ENCODE assay signal across 8 mouse cellular contexts in the genomic region with DNA sequence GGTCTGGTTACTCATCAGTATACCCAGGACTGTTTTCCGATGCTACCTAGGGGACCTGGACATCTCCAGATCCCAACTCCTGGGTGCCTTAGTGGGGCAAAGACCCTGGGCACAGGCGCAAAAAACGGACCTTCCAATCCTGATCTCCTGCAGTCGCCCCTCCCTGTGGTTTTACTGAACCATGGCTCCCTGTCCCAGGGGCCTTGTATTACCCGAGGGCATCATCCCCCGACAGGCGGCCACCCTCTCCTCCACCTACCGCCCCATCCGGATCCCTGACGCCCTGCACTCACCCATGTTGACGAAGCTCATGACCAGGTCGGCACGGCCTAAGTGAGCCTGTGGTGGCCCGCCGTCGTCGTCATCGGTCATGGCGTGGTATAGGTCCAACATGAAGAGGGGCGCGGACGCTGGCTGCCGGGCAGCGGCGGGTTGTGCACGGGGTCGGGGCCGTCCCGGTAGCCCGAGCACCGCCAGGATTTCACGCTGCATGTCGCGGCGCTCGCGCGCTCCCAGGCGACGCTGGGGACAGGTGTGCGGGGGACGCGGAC. TPM values are rescaled to one million over a fixed set of nuclear protein-coding genes. Genes with fewer than 3 reads are reported as not detected.
DNase-seq lines count a peak whose midpoint lies in the region; TF ChIP-seq lines count a peak whose summit lies in the region.

No protein-coding gene starts in this region.

- peaks cover 20% of the 10 kb centered on the region for H3K4me1 ChIP-seq in heart, embryonic 10.5 days
- H3K4me1 ChIP-seq in MEL (ENCODE audit: control insufficient read depth in 1 of 2, insufficient read depth in 2 of 2, low read length in 2 of 2): no peaks in the 10 kb centered on the region
- H3K4me1 ChIP-seq in hindbrain, embryonic 10.5 days (replicated peaks): peaks cover 17% of the 10 kb centered on the region

- no peak for TF ChIP-seq POLR2A in MEL (IDR thresholded peaks at IDR 0.05; ENCODE audit: control insufficient read depth in 1 of 2, insufficient read depth in 1 of 2, low read depth in 1 of 2, low read length in 2 of 2, poor library complexity in 1 of 2)

- no peak for DNase-seq in heart, embryonic 10.5 days (ENCODE audit: low spot score)
- no peak for DNase-seq in heart, adult 9 months (ENCODE audit: low spot score in 2 of 2)
- DNase-seq in MEL (ENCODE audit: low read depth, low spot score): no peak
- DNase-seq in hindbrain, embryonic 10.5 days (ENCODE audit: low spot score): no peak
- peak; percentile 15 for DNase-seq in mesoderm, embryonic 11.5 days (ENCODE audit: low read depth, low spot score)
- DNase-seq in ovary, adult 18-20 months (ENCODE audit: low spot score): no peak
- no peak for DNase-seq in T-cell, adult 2 months (ENCODE audit: low spot score)
- no peak for DNase-seq in cerebellum, postnatal 4 days (ENCODE audit: low spot score in 2 of 2)

- no peak for TF ChIP-seq CTCF in MEL (IDR thresholded peaks at IDR 0.05 in 2 of 3, conservative IDR thresholded peaks at IDR 0.05 in 1 of 3; ENCODE audit: control insufficient read depth in 1 of 3, insufficient read depth in 1 of 3, low read depth in 2 of 3, low read length in 3 of 3, poor library complexity in 1 of 3, severe bottlenecking in 1 of 3)

- no peaks in the 10 kb centered on the region for H3K9me3 ChIP-seq in heart, embryonic 10.5 days
- H3K9me3 ChIP-seq in MEL (replicated peaks; ENCODE audit: insufficient read depth, low read length): no peaks in the 10 kb centered on the region
- no peaks in the 10 kb centered on the region for H3K9me3 ChIP-seq in hindbrain, embryonic 10.5 days

- no peaks in the 10 kb centered on the region for H3K36me3 ChIP-seq in heart, embryonic 10.5 days
- no peaks in the 10 kb centered on the region for H3K36me3 ChIP-seq in MEL (ENCODE audit: control insufficient read depth in 1 of 2, insufficient read depth in 2 of 2, low read length in 2 of 2)
- H3K36me3 ChIP-seq in hindbrain, embryonic 10.5 days: peaks cover under 1% of the 10 kb centered on the region; the same call in 1 of the 2 replicates

- 3% methylated on average over 43 of the region's 43 CpGs for WGBS in heart, embryonic 10.5 days
- WGBS in hindbrain, embryonic 10.5 days: 2% methylated on average over 43 of the region's 43 CpGs

- peak overlapping the region; percentile 67 for H3K4me3 ChIP-seq in heart, embryonic 10.5 days
- peak overlapping the region; percentile 68 to 76 for H3K4me3 ChIP-seq in MEL (ENCODE audit: control insufficient read depth in 1 of 2, insufficient read depth in 1 of 2, low read depth in 2 of 2, low read length in 2 of 2)
- H3K4me3 ChIP-seq in hindbrain, embryonic 10.5 days: peak overlapping the region; percentile 66

- H3K27me3 ChIP-seq in heart, embryonic 10.5 days (ENCODE audit: insufficient read depth, poor library complexity, severe bottlenecking): peaks cover 66% of the 10 kb centered on the region
- H3K27me3 ChIP-seq in MEL (ENCODE audit: control insufficient read depth in 1 of 2, insufficient read depth in 2 of 2, low read length in 2 of 2): no peaks in the 10 kb centered on the region
- peaks cover 56% of the 10 kb centered on the region for H3K27me3 ChIP-seq in hindbrain, embryonic 10.5 days (ENCODE audit: insufficient read depth, poor library complexity, severe bottlenecking)

- H3K27ac ChIP-seq in heart, embryonic 10.5 days: no peak overlapping the region
- no peak overlapping the region for H3K27ac ChIP-seq in MEL (ENCODE audit: control insufficient read depth, low read depth, low read length)
- H3K27ac ChIP-seq in hindbrain, embryonic 10.5 days: no peak overlapping the region

- H3K79me2 ChIP-seq in MEL (ENCODE audit: control insufficient read depth, insufficient read depth, low read length, poor library complexity): no peaks in the 10 kb centered on the region

- H3K9ac ChIP-seq in MEL (ENCODE audit: control insufficient read depth, low read depth, low read length, poor library complexity, severe bottlenecking): peak overlapping the region; percentile 41; the same call in 1 of the 2 replicates

- TF ChIP-seq RAD21 in MEL (IDR thresholded peaks at IDR 0.05; ENCODE audit: low read depth, low read length): no peak

- TF ChIP-seq EP300 in MEL (IDR thresholded peaks at IDR 0.05; ENCODE audit: low read depth in 1 of 2, low read length in 2 of 2): no peak

TF ChIP-seq in MEL, 35 proteins besides CTCF, POLR2A, EP300 and RAD21:
- TF ChIP-seq POLR2AphosphoS2 (IDR thresholded peaks at IDR 0.05; ENCODE audit: low read length) (no peak), MEF2A (IDR thresholded peaks at IDR 0.05; ENCODE audit: extremely low read depth, insufficient replicate concordance, low read depth, low read length, poor library complexity, severe bottlenecking) (no peak), BHLHE40 (IDR thresholded peaks at IDR 0.05; ENCODE audit: borderline replicate concordance, low read depth, low read length) (no peak), ZKSCAN1 (IDR thresholded peaks at IDR 0.05; ENCODE audit: low read depth, low read length) (no peak), MAX (IDR thresholded peaks at IDR 0.05; ENCODE audit: low read length) (no peak), HCFC1 (IDR thresholded peaks at IDR 0.05; ENCODE audit: low read depth, low read length) (no peak), SMC3 (IDR thresholded peaks at IDR 0.05; ENCODE audit: low read depth, low read length) (no peak), MAZ (IDR thresholded peaks at IDR 0.05; ENCODE audit: low read depth, low read length) (no peak), CHD2 (IDR thresholded peaks at IDR 0.05; ENCODE audit: low read length) (no peak), USF1 (IDR thresholded peaks at IDR 0.05; ENCODE audit: low read depth, low read length) (no peak), ZNF384 (IDR thresholded peaks at IDR 0.05; ENCODE audit: low read depth, low read length) (no peak), NELFE (IDR thresholded peaks at IDR 0.05; ENCODE audit: low read depth, low read length) (no peak), MYB (IDR thresholded peaks at IDR 0.05; ENCODE audit: low read depth, low read length) (no peak), UBTF (IDR thresholded peaks at IDR 0.05; ENCODE audit: borderline replicate concordance, insufficient read depth, low read depth, low read length) (no peak), RCOR1 (IDR thresholded peaks at IDR 0.05; ENCODE audit: low read depth, low read length) (no peak), E2F4 (IDR thresholded peaks at IDR 0.05; ENCODE audit: borderline replicate concordance, low read depth, low read length) (no peak), ELF1 (IDR thresholded peaks at IDR 0.05; ENCODE audit: low read depth, low read length) (no peak), TBP (IDR thresholded peaks at IDR 0.05; ENCODE audit: low read depth, low read length) (no peak)

RNA-seq across cellular contexts. Expression of gene Bmp8a, which starts 0.9 kb away (rescaled TPM):
- polyA plus RNA-seq in heart, embryonic 10.5 days (2016; fragmentation: Nextera tagmentation; extraction: Ambion mirVana): 0.15 and 0.23 TPM in 2 replicates
- 0.19 and 0.23 TPM in 2 replicates for total RNA-seq in MEL (2012; rRNA removed)
- under 1 TPM in 1 of 2 experiments, not detected in 1; 0.43 TPM for polyA plus RNA-seq in MEL (2012; ENCODE audit: insufficient read depth in 1 of 2, insufficient read length in 2 of 2, low read depth in 1 of 2, low replicate concordance in 2 of 2, missing spikeins in 1 of 2)
- 0.08 and 0.19 TPM in 2 replicates for polyA plus RNA-seq in hindbrain, embryonic 10.5 days (2016; fragmentation: Nextera tagmentation; extraction: Ambion mirVana)

RNA-seq across cellular contexts. Expression of gene Oxct2a, which starts 18.7 kb away (rescaled TPM):
- polyA plus RNA-seq in heart, embryonic 10.5 days (2016; fragmentation: Nextera tagmentation; extraction: Ambion mirVana): not detected in 2 replicates
- total RNA-seq in MEL (2012; rRNA removed): not detected in 2 replicates
- under 1 TPM in 1 of 2 experiments, not detected in 1; 0.04 TPM for polyA plus RNA-seq in MEL (2012; ENCODE audit: insufficient read depth in 1 of 2, insufficient read length in 2 of 2, low read depth in 1 of 2, low replicate concordance in 2 of 2, missing spikeins in 1 of 2)
- not detected in 2 replicates for polyA plus RNA-seq in hindbrain, embryonic 10.5 days (2016; fragmentation: Nextera tagmentation; extraction: Ambion mirVana)
